ENCODE assay signal across 17 mouse cellular contexts in genomic region chr7:44780101-44780500, GRCm38 (mm10). TPM values are rescaled to one million over a fixed set of nuclear protein-coding genes. Genes with fewer than 3 reads are reported as not detected.
"Had no signal": no experiment of that assay in that cellular context is flagged by ENCODE, and none has a peak within 500 bp of the region (broad histone marks: within the 10 kb centered on the region; RNA-seq: fewer than 3 reads in every experiment).

No protein-coding gene starts in this region.

- H3K27me3 ChIP-seq: lung, embryonic 15.5 days; midbrain, embryonic 13.5 days; midbrain, embryonic 15.5 days; neural tube, embryonic 12.5 days; stomach, embryonic 15.5 days had no signal

- H3K4me1 ChIP-seq: lung, embryonic 15.5 days; midbrain, embryonic 13.5 days; midbrain, embryonic 15.5 days; neural tube, embryonic 12.5 days; stomach, embryonic 15.5 days had no signal

- H3K27ac ChIP-seq: liver, embryonic 12.5 days; liver, embryonic 14.5 days; lung, embryonic 15.5 days; macrophage; midbrain, embryonic 13.5 days; midbrain, embryonic 15.5 days; neural tube, embryonic 12.5 days; stomach, embryonic 15.5 days; stomach, postnatal 0 days had no signal

- H3K9me3 ChIP-seq: liver, embryonic 12.5 days; lung, embryonic 15.5 days; megakaryocyte, embryonic 14.5 days; midbrain, embryonic 13.5 days; midbrain, embryonic 15.5 days; neural tube, embryonic 12.5 days; stomach, embryonic 15.5 days had no signal

- DNase-seq: lung, adult 2 months; lung, postnatal 14 days; lung, postnatal 36 days; right cerebral cortex, postnatal 14 days; thymus, adult 2 months; thymus, postnatal 36 days had no signal

- H3K4me3 ChIP-seq: liver, embryonic 12.5 days; lung, embryonic 15.5 days; megakaryocyte, embryonic 14.5 days; midbrain, embryonic 13.5 days; midbrain, embryonic 15.5 days; neural tube, embryonic 12.5 days; stomach, embryonic 15.5 days had no signal

- H3K36me3 ChIP-seq: midbrain, embryonic 15.5 days had no signal

RNA-seq across cellular contexts. Expression of gene Il4i1, which starts 36.1 kb away (rescaled TPM):
- total RNA-seq: midbrain, postnatal 0 days had no signal
